Mouse (Mus musculus) hindbrain, embryonic 13.5 days (tissue): ENCODE measurements at regions not wholly inside any gene's neighbourhood (a gene's known extent, or its start where the extent isn't known, plus 50 kb on each side); places are given as distances from the start of the nearest gene placed in this dataset.

Experiments used
- ATAC-seq: fragments of 200-750 bp; cut with Nextera tagmentation; 2 replicates; pipeline ENCODE4 v1.8.0; 2017; ENCODE audit warnings: moderate TSS enrichment; ENCODE audit not compliant: low FRiP score
- H3K27ac ChIP-seq: fragments of 300-500 bp; sonication (generic); 2 replicates; pipeline ENCODE4 v1.5.1; 2015; ENCODE audit warnings: inconsistent platforms, mild to moderate bottlenecking, moderate library complexity
- H3K27me3 ChIP-seq: fragments of 300-500 bp; sonication (generic); 2 replicates; pipeline ENCODE4 v1.6.1; 2015; ENCODE audit warnings: mild to moderate bottlenecking, inconsistent platforms
- H3K36me3 ChIP-seq: fragments of 300-500 bp; sonication (generic); 2 replicates; pipeline ENCODE4 v1.6.1; 2015; ENCODE audit warnings: mild to moderate bottlenecking, inconsistent platforms
- H3K4me1 ChIP-seq: fragments of 300-500 bp; sonication (generic); replicated peaks from 2 replicates; pipeline ENCODE4 v1.6.1; 2015; ENCODE audit warnings: inconsistent platforms
- H3K4me2 ChIP-seq: fragments of 300-500 bp; sonication (generic); 2 replicates; pipeline ENCODE4 v1.6.1; 2015; ENCODE audit warnings: inconsistent platforms, mild to moderate bottlenecking, moderate library complexity
- H3K4me3 ChIP-seq: fragments of 300-500 bp; sonication (generic); 2 replicates; pipeline ENCODE4 v1.5.1; 2015; ENCODE audit warnings: mild to moderate bottlenecking, inconsistent platforms
- H3K9ac ChIP-seq: fragments of 300-500 bp; sonication (generic); 2 replicates; pipeline ENCODE4 v1.6.1; 2015; ENCODE audit warnings: mild to moderate bottlenecking, inconsistent platforms
- H3K9me3 ChIP-seq: fragments of 300-500 bp; sonication (generic); 2 replicates; pipeline ENCODE4 v1.6.1; 2016; ENCODE audit warnings: inconsistent platforms
- WGBS: fragments of 180-500 bp; shearing (Covaris S2); methylation state at CpG from one replicate; pipeline ENCODE4 v1.1.7; 2015; 5-methylcytosine and 5-hydroxymethylcytosine counted together

- Histone ChIP-seq H3K4me1 (peaks cover 12% of the 10 kb centered on the region), H3K27me3 (0 out of 2 replicates have a peak, but pooled peaks cover 3% of the 10 kb centered on the region), H3K27ac (no peak overlapping the region), H3K4me3 (no peak overlapping the region), H3K9ac (no peak overlapping the region), H3K9me3 (no peaks in the 10 kb centered on the region), H3K36me3 (no peaks in the 10 kb centered on the region), H3K4me2 (no peak overlapping the region)
- ATAC-seq = no peak
These were observed 204.2 kb downstream of the Cbln1 start for GRCm38 (mm10) chr8:87268159-87268558.

DNA sequence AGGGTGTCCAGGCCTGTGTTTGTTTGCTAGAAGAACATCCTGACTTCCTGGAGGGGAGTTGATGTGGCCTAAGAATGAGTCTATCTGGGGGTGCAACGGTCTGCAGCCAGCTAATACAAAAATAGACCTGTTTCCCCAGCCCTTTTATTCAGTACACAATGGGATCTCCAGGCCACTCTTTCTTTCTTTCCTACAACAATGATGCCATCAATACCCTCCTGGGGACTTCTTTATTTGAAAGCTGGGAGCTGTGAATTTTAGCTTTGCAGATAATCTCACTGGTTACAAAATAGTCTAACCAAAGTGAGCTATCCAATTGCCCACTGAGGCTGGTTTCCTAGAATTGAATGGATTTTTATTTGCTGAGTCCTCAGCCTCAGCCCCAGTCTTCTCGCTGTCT is 207.4 kb downstream of the Cbln1 start:
- H3K27me3 ChIP-seq = 0 out of 2 replicates have a peak, but pooled peaks cover 3% of the 10 kb centered on the region
- 13% methylated on average over 2 of the region's 2 CpGs for WGBS
- no peak for ATAC-seq
- no peak overlapping the region for H3K4me3 ChIP-seq
- H3K4me2 ChIP-seq = no peak overlapping the region
- H3K27ac ChIP-seq = no peak overlapping the region
- no peaks in the 10 kb centered on the region for H3K36me3 ChIP-seq
- peaks cover 3% of the 10 kb centered on the region; the same call in 1 of the 2 replicates for H3K4me1 ChIP-seq
- no peaks in the 10 kb centered on the region for H3K9me3 ChIP-seq
- no peak overlapping the region for H3K9ac ChIP-seq

- Histone ChIP-seq H3K9ac (no peak overlapping the region), H3K27ac (no peak overlapping the region), H3K4me3 (no peak overlapping the region), H3K27me3 (no peaks in the 10 kb centered on the region), H3K9me3 (peaks cover 5% of the 10 kb centered on the region; the same call in 1 of the 2 replicates), H3K4me1 (no peaks in the 10 kb centered on the region; the same call in 1 of the 2 replicates), H3K4me2 (no peak overlapping the region), H3K36me3 (no peaks in the 10 kb centered on the region)
- WGBS = 89% methylated on average over 2 of the region's 2 CpGs
- no peak for ATAC-seq
These were observed 212.1 kb downstream of the Cbln1 start for GRCm38 (mm10) chr8:87260305-87260704.

GRCm38 (mm10) chr8:87242681-87243080 is 229.7 kb downstream of the Cbln1 start:
- Histone ChIP-seq H3K36me3 (no peaks in the 10 kb centered on the region), H3K4me2 (no peak overlapping the region), H3K27me3 (0 out of 2 replicates have a peak, but pooled peaks cover 1% of the 10 kb centered on the region), H3K27ac (no peak overlapping the region), H3K9me3 (no peaks in the 10 kb centered on the region), H3K4me3 (no peak overlapping the region), H3K4me1 (peaks cover 1% of the 10 kb centered on the region; the same call in 1 of the 2 replicates), H3K9ac (no peak overlapping the region)
- WGBS = 90% methylated on average over 2 of the region's 2 CpGs
- ATAC-seq = no peak

DNA sequence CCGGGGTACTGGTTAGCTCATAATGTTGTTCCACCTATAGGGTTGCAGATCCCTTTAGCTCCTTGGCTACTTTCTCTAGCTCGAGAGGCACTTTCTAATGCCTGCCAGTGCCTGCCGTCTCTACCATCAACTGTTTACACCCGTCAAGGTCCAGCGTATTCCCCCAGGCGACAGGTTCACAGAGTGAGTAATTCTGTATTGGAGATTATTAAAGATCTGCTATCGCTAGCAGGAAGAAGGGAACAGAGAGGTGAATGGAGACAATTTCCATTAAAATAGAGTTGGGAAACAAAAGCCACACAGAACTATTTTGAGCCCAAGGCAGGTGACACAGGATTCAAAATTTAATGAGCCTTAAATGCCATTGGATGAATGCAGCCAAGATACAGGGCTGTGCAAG is 235.2 kb downstream of the Cbln1 start:
- no peaks in the 10 kb centered on the region for H3K36me3 ChIP-seq
- peaks cover 53% of the 10 kb centered on the region for H3K4me1 ChIP-seq
- no peak overlapping the region for H3K9ac ChIP-seq
- H3K27ac ChIP-seq = no peak overlapping the region
- H3K4me2 ChIP-seq = no peak overlapping the region
- 38% methylated on average over 7 of the region's 7 CpGs for WGBS
- H3K9me3 ChIP-seq = no peaks in the 10 kb centered on the region
- ATAC-seq = no peak
- 0 out of 2 replicates have a peak, but pooled peaks cover 3% of the 10 kb centered on the region for H3K27me3 ChIP-seq
- no peak overlapping the region for H3K4me3 ChIP-seq

DNA sequence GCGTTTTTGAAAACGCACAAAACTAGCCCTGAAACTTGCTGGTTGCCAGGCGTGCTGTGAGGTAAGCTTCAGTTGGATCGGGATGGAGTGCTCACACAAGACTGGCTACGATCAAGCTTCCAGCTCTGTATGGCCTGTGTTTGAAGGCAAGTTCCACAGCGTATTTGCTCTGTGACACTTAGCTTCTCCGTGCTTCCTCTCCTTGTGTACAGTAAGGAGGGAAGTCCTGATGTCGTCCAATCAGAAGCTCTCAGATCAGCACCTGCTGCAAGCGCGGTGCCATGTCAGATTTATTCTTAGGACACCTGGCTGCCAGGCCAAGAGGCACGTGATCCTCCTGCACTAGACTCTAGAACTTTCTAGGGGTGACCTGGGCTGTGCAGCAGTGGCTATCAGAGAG is 236.0 kb downstream of the Cbln1 start:
- no peak overlapping the region for H3K4me3 ChIP-seq
- ATAC-seq = no peak
- H3K4me1 ChIP-seq = peaks cover 60% of the 10 kb centered on the region
- H3K27me3 ChIP-seq = 0 out of 2 replicates have a peak, but pooled peaks cover 3% of the 10 kb centered on the region
- H3K27ac ChIP-seq = peak overlapping the region; percentile 82
- no peaks in the 10 kb centered on the region for H3K36me3 ChIP-seq
- 86% methylated on average over 11 of the region's 11 CpGs for WGBS
- no peak overlapping the region for H3K9ac ChIP-seq
- no peak overlapping the region for H3K4me2 ChIP-seq
- H3K9me3 ChIP-seq = no peaks in the 10 kb centered on the region

GRCm38 (mm10) chr8:87235341-87236075 is 236.9 kb downstream of the Cbln1 start:
- H3K4me3 ChIP-seq = peak overlapping the region; percentile 25
- peak; percentile 62 for ATAC-seq
- peaks cover 69% of the 10 kb centered on the region for H3K4me1 ChIP-seq
- H3K4me2 ChIP-seq = peak overlapping the region; percentile 46
- H3K27me3 ChIP-seq = 0 out of 2 replicates have a peak, but pooled peaks cover 3% of the 10 kb centered on the region
- 0 out of 2 replicates have a peak overlapping the region, but pooled peaks have one; percentile 0 for H3K9ac ChIP-seq
- no peaks in the 10 kb centered on the region for H3K36me3 ChIP-seq
- peak overlapping the region; percentile 82 for H3K27ac ChIP-seq
- WGBS = 34% methylated on average over 18 of the region's 18 CpGs
- no peaks in the 10 kb centered on the region for H3K9me3 ChIP-seq

GRCm38 (mm10) chr8:87234336-87234735 is 238.1 kb downstream of the Cbln1 start:
- Histone ChIP-seq H3K9me3 (no peaks in the 10 kb centered on the region), H3K27ac (peak overlapping the region; percentile 82), H3K36me3 (no peaks in the 10 kb centered on the region), H3K9ac (no peak overlapping the region), H3K27me3 (peaks cover 10% of the 10 kb centered on the region), H3K4me3 (no peak overlapping the region), H3K4me2 (no peak overlapping the region), H3K4me1 (peaks cover 77% of the 10 kb centered on the region)
- peak; percentile 33; the same call in 1 of the 2 replicates for ATAC-seq
- 31% methylated on average over 5 of the region's 5 CpGs for WGBS

DNA sequence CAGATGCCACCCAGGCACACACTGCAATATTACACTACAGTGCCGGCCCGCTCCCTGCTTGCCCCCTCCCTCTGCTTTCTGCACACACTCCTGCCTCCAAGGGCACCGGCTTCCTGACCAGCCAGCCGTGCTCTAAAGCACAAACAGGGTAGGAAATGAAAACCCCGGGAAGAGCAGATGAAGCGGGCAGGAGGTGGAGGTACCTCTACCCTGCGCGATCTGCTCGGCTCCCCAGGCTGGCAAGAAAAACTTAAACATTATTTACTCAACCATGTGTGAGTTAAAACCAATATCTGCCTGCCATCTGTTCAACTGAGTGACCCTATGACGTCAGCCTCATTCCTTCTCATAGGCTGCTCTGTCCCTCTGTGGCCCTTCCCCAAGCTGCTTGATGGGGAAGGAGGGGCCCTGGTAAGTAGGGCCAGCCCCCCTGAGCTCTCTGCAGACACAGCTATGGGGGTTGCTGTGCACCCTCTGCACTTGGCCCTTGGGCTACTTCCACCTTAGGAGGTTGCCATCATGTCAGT is 238.5 kb downstream of the Cbln1 start:
- Histone ChIP-seq H3K4me3 (no peak overlapping the region), H3K4me2 (no peak overlapping the region), H3K27ac (peak overlapping the region; percentile 82), H3K4me1 (peaks cover 77% of the 10 kb centered on the region), H3K27me3 (peaks cover 14% of the 10 kb centered on the region), H3K9ac (no peak overlapping the region), H3K9me3 (no peaks in the 10 kb centered on the region), H3K36me3 (no peaks in the 10 kb centered on the region)
- ATAC-seq = peak; percentile 66
- WGBS = 16% methylated on average over 10 of the region's 10 CpGs

- Histone ChIP-seq H3K36me3 (no peaks in the 10 kb centered on the region), H3K4me2 (no peak overlapping the region), H3K4me3 (no peak overlapping the region), H3K9me3 (no peaks in the 10 kb centered on the region), H3K27me3 (peaks cover 20% of the 10 kb centered on the region), H3K4me1 (peaks cover 72% of the 10 kb centered on the region), H3K27ac (0 out of 2 replicates have a peak overlapping the region, but pooled peaks have one; percentile 52), H3K9ac (no peak overlapping the region)
- no peak for ATAC-seq
- WGBS = 14% methylated on average over 4 of the region's 4 CpGs
These were observed 240.6 kb downstream of the Cbln1 start for GRCm38 (mm10) chr8:87231762-87232161.

DNA sequence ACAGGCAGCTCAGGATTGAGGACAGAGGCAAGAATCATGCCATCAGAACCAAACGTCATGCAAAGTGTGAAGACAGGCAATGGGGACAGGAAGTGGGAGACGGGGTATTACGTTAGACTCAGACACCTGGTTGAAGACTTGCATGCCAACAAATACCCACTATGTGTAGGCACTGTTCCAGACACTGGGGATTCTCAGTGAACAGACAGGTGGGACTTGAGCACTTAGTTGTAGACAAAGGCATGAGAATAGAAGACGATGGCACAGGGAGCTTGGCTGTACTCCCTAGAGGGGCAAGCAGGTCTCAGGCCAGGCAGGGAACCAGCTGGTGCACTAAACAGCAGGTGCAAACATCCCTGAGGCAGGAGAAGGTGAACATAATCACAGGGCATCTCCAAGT is 242.3 kb downstream of the Cbln1 start:
- no peak for ATAC-seq
- no peaks in the 10 kb centered on the region for H3K36me3 ChIP-seq
- H3K9me3 ChIP-seq = no peaks in the 10 kb centered on the region
- no peak overlapping the region for H3K4me2 ChIP-seq
- H3K27me3 ChIP-seq = peaks cover 20% of the 10 kb centered on the region
- H3K9ac ChIP-seq = no peak overlapping the region
- H3K4me3 ChIP-seq = no peak overlapping the region
- peaks cover 57% of the 10 kb centered on the region for H3K4me1 ChIP-seq
- no peak overlapping the region for H3K27ac ChIP-seq
- WGBS = 84% methylated on average over 4 of the region's 4 CpGs

- H3K27ac ChIP-seq = no peak overlapping the region
- peaks cover 47% of the 10 kb centered on the region for H3K4me1 ChIP-seq
- 98% methylated on average over 6 of the region's 6 CpGs for WGBS
- H3K4me2 ChIP-seq = no peak overlapping the region
- ATAC-seq = no peak
- no peak overlapping the region for H3K9ac ChIP-seq
- no peaks in the 10 kb centered on the region for H3K36me3 ChIP-seq
- H3K27me3 ChIP-seq = peaks cover 20% of the 10 kb centered on the region
- H3K9me3 ChIP-seq = no peaks in the 10 kb centered on the region
- no peak overlapping the region for H3K4me3 ChIP-seq
These were observed 243.2 kb downstream of the Cbln1 start for GRCm38 (mm10) chr8:87229182-87229581.

GRCm38 (mm10) chr8:87228777-87229176 is 243.6 kb downstream of the Cbln1 start:
- Histone ChIP-seq H3K27ac (no peak overlapping the region), H3K36me3 (no peaks in the 10 kb centered on the region), H3K9ac (no peak overlapping the region), H3K27me3 (peaks cover 20% of the 10 kb centered on the region), H3K9me3 (no peaks in the 10 kb centered on the region), H3K4me2 (no peak overlapping the region), H3K4me3 (no peak overlapping the region), H3K4me1 (peaks cover 43% of the 10 kb centered on the region)
- 86% methylated on average over 6 of the region's 6 CpGs for WGBS
- ATAC-seq = no peak
